Mouse (Mus musculus) layer of hippocampus, adult 9-10 months (tissue): ENCODE measurements around the gene Shisa9.
"Not testable (repeated sequence)": the region's sequence is repeated elsewhere in the genome, so short reads cannot be mapped to it uniquely, and the experiment has no call there.

Experiments used
- DNase-seq: peaks from one replicate; pipeline ENCODE4 v3.0.0; 2022; ENCODE audit warnings: low spot score

Gene Shisa9

GRCm38 (mm10) chr16:11983616-11984270 is at the start of gene Shisa9:
TSS of gene Shisa9 (plus strand) at chr16:11984113.
- DNase-seq: no peak

DNA sequence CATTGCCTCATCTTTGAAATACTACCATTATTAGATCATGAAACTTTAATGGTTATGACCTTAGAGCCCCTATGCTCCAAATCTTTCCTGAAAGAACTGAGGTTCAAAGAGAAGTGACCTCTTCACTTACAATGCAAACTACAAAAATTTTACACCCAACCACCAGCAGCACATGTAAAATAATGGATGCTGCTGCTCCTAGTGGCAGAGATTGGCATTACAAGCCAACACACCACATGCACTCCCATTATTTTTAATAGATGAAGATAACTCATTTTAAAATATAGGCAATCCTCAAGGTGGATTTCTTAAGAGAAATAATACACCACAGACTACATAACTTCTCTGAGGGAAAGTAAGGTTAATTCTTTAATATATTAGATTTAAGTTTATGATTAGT is 43.4 kb upstream of the Shisa9 start:
- DNase-seq: peak; percentile 39

DNA sequence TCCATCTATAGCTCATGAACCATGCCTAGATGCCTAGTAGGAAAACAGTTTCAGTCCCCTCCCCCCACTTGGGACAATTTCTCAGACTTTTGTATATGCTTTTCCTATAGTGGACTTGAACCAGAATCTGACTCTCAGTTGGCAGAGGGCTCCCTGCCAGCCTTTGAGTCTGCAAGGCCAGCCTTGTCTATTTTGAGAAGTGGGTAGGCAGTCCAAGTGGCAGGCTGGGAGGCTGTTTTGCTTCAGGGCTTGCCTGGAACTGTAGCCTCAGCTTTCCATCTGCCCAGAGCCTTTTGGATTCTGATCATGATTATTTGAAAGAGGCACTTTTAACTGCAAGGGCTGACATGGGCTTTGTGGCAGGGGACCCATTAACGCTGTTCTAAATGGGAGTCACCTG is 23.2 kb upstream of the Shisa9 start:
- DNase-seq: no peak

DNA sequence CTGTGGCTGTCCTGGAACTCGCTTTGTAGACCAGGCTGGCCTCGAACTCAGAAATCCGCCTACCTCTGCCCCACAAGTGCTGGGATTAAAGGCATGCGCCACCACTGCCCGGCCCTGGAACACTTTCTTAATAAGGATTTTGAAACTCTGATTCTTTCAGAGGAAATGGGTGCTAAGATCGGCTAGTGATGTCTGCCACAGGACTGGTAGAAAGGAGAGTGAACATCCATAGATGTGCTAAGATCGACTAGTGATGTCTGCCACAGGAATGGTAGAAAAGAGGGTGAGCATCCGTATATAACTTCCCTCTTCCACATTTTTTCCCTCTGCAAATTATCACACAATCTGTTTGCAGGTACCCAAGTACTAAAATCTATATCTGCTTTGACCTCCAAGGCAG is 17.9 kb upstream of the Shisa9 start:
- DNase-seq: no peak

DNA sequence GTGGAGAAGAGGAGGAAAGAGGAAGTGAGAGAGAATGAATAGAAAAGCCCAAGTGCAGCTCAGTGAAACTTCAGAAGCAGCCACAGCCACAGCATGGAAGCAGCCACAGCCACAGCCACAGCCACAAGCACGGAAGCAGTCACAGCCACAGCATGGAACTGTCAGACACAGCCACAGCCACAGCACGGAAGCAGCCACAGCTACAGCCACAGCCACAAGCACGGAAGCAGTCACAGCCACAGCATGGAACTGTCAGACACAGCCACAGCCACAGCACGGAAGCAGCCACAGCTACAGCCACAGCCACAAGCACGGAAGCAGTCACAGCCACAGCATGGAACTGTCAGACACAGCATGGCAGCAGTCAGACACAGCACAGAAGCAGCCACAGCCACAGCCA is 17.1 kb upstream of the Shisa9 start:
- not testable (repeated sequence) for DNase-seq

GRCm38 (mm10) chr16:11967579-11967978 is 16.3 kb upstream of the Shisa9 start:
- no peak for DNase-seq

DNA sequence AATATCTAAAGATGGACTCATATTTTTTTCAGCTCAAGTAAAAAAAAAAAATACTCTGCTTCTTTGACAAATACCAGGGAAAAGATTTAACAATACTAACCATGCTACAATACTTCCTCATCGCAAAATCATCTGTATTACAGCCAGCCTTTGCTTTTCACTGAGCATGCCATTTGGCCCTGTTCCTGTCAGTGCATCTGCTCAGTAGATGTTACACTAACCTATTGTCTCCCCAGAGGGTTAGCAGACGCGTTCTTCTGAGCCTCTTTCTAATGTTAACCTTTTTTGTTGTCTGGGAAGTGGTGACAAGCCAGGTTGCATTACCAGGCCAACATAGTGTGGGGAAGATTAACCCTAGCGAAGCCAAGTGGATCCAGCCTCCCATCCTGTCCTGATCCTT is 10.2 kb upstream of the Shisa9 start:
- DNase-seq: no peak

- DNase-seq: no peak
These were observed 7.2 kb upstream of the Shisa9 start for GRCm38 (mm10) chr16:11976737-11977136.

DNA sequence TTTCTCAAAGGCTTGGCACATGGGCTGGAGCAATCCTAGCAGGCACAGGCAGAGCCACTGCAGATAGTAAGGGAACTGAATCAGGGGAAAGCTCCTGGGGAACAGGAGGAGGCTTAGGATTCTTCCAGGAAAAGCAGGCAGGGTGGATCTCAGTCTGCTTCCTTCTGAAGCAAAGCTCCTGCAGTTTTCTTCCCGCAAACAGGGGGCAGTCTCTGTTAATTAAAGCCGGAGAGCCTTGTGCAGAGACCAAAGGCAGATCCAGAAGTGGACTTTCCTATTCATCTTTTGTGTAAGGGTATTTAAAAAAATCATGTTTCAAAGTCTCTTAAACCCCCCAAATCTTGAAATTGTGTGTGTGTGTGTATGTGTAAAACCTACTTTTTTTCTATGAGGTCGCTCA is 3.1 kb upstream of the Shisa9 start:
- DNase-seq: no peak

- no peak for DNase-seq
These were observed 752 bp upstream of the Shisa9 start for GRCm38 (mm10) chr16:11983106-11983615.

- DNase-seq: no peak
These were observed 418 bp downstream of the Shisa9 start for GRCm38 (mm10) chr16:11984271-11984791.

DNA sequence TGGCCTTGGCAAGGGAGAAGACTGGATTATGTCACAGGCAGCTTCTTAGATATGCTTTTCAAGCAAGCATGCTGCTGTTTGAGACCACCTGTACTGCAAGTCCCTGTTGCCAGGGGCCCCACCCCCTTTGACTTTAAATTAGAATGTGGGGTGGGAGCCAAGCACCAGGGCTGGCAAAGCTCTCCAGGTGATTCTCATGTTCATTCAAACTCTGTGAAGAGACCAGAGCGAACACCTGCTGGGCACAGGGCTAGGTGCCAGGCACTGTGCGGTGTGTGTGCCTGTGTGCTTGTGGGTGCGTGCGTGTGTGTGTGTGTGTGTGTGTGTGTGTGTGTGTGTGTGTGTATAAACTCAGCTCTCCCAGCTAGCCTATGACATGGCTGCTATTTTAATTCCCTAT is 3.1 kb downstream of the Shisa9 start:
- no peak for DNase-seq

DNA sequence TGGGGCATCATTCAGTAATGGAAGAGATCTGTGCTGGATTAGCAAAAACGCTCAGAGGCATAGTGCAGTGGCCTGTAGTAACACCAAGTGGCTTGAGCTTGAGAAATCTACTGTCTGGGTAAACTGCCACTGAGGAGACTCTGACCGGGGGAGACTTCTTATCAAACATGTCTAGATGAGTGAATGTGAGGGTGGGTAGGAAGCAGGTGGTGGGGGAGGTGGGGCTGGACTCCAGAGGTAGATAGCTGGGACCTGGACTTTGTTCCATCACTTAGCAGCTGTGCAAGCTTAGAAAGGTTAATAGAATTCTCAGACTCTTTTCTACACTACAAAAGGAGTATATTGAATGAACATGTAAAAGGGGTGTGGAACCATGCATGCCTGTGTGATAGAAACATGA is 21.3 kb downstream of the Shisa9 start:
- no peak for DNase-seq

GRCm38 (mm10) chr16:12010136-12010535 is 26.2 kb downstream of the Shisa9 start:
- no peak for DNase-seq

DNA sequence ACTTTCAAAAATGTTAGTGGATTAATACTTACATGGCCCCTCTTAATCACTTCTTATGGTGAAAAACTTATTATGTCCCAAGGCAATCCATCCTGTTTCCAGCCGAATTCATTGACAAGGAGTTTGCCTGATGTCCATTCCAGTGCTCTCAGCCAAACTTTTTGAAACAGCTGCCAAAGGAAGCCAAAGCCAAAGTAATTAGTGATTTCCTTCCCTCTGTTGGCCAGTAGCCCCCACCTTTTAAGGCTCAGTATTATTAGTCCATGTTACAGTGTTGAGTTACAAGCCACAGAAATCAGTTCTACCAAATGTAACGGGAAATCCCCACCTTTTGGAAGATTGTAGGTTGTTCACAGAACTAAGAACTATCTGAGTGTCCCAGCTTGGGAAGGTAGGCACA is 28.8 kb downstream of the Shisa9 start:
- DNase-seq: no peak

DNA sequence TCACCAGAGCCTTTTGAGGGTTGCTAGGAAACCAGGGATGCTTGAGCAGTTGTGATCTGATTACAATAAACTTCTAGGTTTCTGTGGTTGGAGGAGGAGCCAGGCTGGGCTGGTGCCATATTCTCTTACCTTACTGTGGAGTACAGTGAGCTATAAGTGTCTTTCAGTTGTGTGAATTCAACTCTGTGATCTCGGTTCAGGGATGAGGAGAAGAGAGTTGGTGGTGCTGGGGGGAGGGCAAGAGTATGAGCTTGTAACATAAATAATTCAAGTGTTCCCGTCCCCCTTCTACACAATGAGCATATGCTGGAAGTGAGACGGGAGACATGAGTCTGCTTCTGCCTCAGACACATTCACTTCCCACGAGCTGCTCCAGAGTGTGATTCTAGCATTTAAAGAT is 30.6 kb downstream of the Shisa9 start:
- no peak for DNase-seq

GRCm38 (mm10) chr16:12017921-12018618 is 34.2 kb downstream of the Shisa9 start:
- DNase-seq: no peak

DNA sequence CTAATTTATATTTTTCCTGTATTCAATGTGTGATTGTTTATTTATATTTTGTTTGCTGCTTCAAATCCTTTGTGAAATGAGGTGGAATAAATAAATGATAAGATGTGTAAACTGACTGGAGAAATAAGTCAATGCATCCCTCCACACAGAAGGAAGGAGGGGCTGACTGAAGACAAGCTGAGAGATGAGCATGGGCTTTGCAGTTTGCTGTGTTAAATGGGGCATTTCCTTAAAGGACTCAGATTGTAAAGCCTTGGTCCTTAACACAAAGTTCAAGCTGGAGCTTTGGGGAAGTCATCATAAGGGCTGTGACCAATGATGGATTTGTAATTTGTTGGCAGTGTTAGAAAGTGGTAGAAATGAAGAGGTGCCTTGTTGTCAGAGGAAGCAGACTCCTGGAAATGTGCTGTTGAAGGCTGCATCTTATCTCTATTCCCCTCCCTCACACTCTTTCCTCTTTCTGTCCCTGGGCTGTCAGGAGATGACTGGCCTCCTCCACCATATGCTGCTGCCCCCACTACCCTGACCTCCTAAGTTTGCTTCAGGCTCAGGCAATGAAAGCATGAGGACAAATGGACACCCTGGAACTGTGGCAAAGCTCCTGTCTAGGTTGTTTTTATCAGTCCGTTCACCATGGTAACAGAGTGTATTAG is 36.3 kb downstream of the Shisa9 start:
- DNase-seq: no peak

- no peak for DNase-seq
These were observed 48.5 kb downstream of the Shisa9 start for GRCm38 (mm10) chr16:12032441-12032840.

GRCm38 (mm10) chr16:12034868-12035267 is 51.0 kb downstream of the Shisa9 start:
- no peak for DNase-seq

DNA sequence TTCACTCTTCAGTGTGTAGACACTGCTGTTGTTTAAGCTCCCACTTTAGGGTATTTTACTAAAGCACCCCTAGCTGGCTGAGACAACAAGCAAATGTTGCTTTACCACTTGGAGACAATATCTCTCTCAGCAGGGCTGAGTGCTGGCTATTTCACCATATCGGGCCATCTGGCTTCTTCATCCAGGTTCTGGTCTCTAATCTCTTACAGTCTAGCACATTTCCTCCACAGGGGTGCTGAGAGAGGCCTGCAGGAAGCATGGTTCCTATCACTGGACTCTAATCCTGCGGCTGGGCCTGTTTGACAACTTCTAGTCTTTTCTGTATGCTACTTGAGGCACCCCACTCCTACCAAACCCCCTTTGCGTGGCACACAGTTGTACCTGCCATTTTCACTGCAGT is 51.7 kb downstream of the Shisa9 start:
- DNase-seq: no peak

DNA sequence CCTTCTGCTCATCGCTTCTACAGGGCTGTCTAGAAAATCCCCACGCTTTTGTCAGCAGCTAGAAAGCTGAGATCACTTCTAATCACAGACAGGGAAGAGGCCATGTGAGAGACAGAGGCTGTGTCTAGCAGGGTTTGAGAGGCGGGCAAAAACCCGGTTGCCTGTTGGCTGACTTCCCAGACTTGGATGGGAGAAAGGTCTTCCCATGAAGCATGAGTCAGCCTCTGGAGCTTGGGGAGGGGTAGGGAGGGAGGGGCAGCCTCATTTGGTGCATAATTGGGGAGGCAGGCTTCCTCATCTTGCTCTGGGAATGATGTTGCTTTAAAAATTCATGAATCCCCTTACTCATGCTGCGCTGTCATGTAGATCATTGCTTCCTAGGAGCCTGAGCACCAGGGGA is 57.0 kb downstream of the Shisa9 start:
- DNase-seq: peak; percentile 11

DNA sequence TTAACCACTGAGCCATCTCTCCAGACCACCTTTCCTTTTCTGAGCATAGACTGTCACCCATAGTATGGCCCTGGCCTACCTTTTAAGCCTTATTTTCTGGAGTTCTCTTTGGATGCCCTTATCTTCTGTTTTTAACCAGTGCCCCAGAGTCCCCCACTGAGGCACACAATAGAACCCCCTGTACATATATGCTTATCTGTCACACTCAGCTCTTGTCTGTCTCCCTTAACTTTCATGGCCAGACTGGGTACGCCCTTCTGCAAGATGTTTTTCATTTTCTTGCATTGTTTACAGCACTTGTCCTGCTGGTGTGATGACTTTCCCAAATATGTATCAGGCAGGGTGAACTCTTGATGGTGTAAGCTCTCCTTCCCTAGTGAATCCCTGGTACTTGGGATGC is 68.1 kb downstream of the Shisa9 start:
- no peak for DNase-seq
